Mouse (Mus musculus): Measurements from ENCODE around the gene Ipo8.

DNA sequence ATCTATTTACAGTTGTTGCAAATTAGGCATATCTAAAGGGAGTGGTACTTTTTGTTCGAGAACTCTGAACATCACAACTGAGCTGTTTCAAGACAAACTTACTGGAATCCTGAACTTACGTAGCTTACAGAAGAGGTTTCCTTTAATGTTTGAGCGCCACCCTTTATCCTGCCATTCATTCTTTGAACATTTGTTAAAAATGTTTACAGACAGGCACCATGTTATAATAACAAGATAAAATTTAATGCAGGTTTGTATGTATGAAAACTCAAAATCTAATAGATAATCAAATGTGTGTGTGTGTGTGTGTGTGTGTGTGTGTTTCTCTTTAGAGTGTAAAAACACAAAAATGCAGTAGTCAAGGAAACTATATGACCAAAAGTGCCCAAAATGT, 458 bp upstream of the Ipo8 start:
- no peak for TF ChIP-seq CTCF (IDR thresholded peaks at IDR 0.05; ENCODE audit: low read depth)
- peak; percentile 2 for TF ChIP-seq EP300 (optimal IDR thresholded peaks at IDR 0.05)

Measured in stomach, postnatal 0 days (tissue).